Mouse (Mus musculus) limb, embryonic 14.5 days (tissue): ENCODE measurements around the gene Ccl25. TPM values are rescaled to one million over a fixed set of nuclear protein-coding genes. Genes with fewer than 3 reads are reported as not detected.

Experiments used
- ATAC-seq: fragments of 200-750 bp; cut with Nextera tagmentation; 2 replicates; pipeline ENCODE4 v1.8.0; 2017; ENCODE audit warnings: low read depth, moderate number of reproducible peaks, moderate TSS enrichment; ENCODE audit not compliant: low FRiP score
- DNase-seq: peaks from one replicate; pipeline ENCODE4 v3.0.0-alpha.2; 2015; ENCODE audit warnings: low spot score
- H3K27ac ChIP-seq: fragments of 300-500 bp; sonication (generic); replicated peaks from 2 replicates; pipeline ENCODE4 v1.5.1; 2014; ENCODE audit warnings: low read depth, mild to moderate bottlenecking, low read length, moderate library complexity, mixed read lengths
- H3K27me3 ChIP-seq: fragments of 300-500 bp; sonication (generic); 2 replicates; pipeline ENCODE4 v1.6.1; 2014; ENCODE audit warnings: low read length, mixed read lengths; ENCODE audit not compliant: control insufficient read depth, insufficient read depth
- H3K36me3 ChIP-seq: fragments of 300-500 bp; sonication (generic); 2 replicates; pipeline ENCODE4 v1.6.1; 2014; ENCODE audit warnings: mild to moderate bottlenecking, low read length, moderate library complexity, mixed read lengths; ENCODE audit not compliant: control insufficient read depth, insufficient read depth
- H3K4me1 ChIP-seq: fragments of 300-500 bp; sonication (generic); 2 replicates; pipeline ENCODE4 v1.6.1; 2014; ENCODE audit warnings: antibody characterized with exemption, low read length, mixed read lengths; ENCODE audit not compliant: control insufficient read depth, insufficient read depth
- H3K4me2 ChIP-seq: fragments of 300-500 bp; sonication (generic); replicated peaks from 2 replicates; pipeline ENCODE4 v1.6.1; 2014; ENCODE audit warnings: low read depth, mild to moderate bottlenecking, low read length, moderate library complexity; ENCODE audit not compliant: severe bottlenecking
- H3K4me3 ChIP-seq: fragments of 300-500 bp; sonication (generic); replicated peaks from 2 replicates; pipeline ENCODE4 v1.5.1; 2014; ENCODE audit warnings: low read length
- H3K9ac ChIP-seq: fragments of 300-500 bp; sonication (generic); 2 replicates; pipeline ENCODE4 v1.6.1; 2014; ENCODE audit warnings: mild to moderate bottlenecking, low read depth, low read length, moderate library complexity; ENCODE audit not compliant: severe bottlenecking
- H3K9me3 ChIP-seq: fragments of 300-500 bp; sonication (generic); 2 replicates; pipeline ENCODE4 v1.6.1; 2016; ENCODE audit warnings: low read length; ENCODE audit not compliant: control insufficient read depth
- POLR2A ChIP-seq: fragments of 200-500 bp; IDR thresholded peaks from 2 replicates; pipeline ENCODE4 v1.8.0; 2012; ENCODE audit warnings: inconsistent platforms, mild to moderate bottlenecking, moderate library complexity, borderline replicate concordance; ENCODE audit not compliant: insufficient read depth, insufficient read length; ENCODE audit errors: extremely low read depth
- WGBS: fragments of 180-500 bp; shearing (Covaris S2); extraction: QIAGEN DNeasy Blood & Tissue Kit; methylation state at CpG from one replicate; pipeline ENCODE4 v1.1.7; 2014; 5-methylcytosine and 5-hydroxymethylcytosine counted together
- polyA plus RNA-seq, 2 experiments: library from polyadenylated mRNA; depleted of rRNA in 1 of 2; stranded (reverse) in 1 of 2; unstranded in 1 of 2; fragments of >200 nt; fragmentation: Nextera tagmentation in 1 of 2; extraction: Ambion mirVana in 1 of 2; gene quantifications; 2 replicates each; pipeline versions ENCODE4 v1.2.1 to v1.2.3; 2012 to 2014

The Ccl25 gene
- polyA plus RNA-seq, 2 experiments: 11.4 to 14.8 TPM

GRCm38 (mm10) chr8:4304124-4304547 lies 20.9 kb upstream of the Ccl25 start:
- H3K4me1 ChIP-seq: no peaks in the 10 kb centered on the region
- H3K27me3 ChIP-seq: no peaks in the 10 kb centered on the region
- H3K27ac ChIP-seq: no peak overlapping the region
- no peak for TF ChIP-seq POLR2A
- ATAC-seq (no peak), DNase-seq (no peak)
- WGBS: 83% methylated on average over 3 of the region's 3 CpGs
- peaks cover 98% of the 10 kb centered on the region for H3K36me3 ChIP-seq
- H3K9ac ChIP-seq: no peak overlapping the region
- no peak overlapping the region for H3K4me2 ChIP-seq
- no peak overlapping the region for H3K4me3 ChIP-seq
- H3K9me3 ChIP-seq: no peaks in the 10 kb centered on the region

GRCm38 (mm10) chr8:4305838-4306237 lies 19.2 kb upstream of the Ccl25 start:
- H3K36me3 ChIP-seq: peaks cover 97% of the 10 kb centered on the region
- no peak overlapping the region for H3K9ac ChIP-seq
- no peak for ATAC-seq
- no peak overlapping the region for H3K4me3 ChIP-seq
- WGBS: 89% methylated on average over 2 of the region's 2 CpGs
- no peaks in the 10 kb centered on the region for H3K9me3 ChIP-seq
- no peak for DNase-seq
- TF ChIP-seq POLR2A: no peak
- no peak overlapping the region for H3K4me2 ChIP-seq
- no peaks in the 10 kb centered on the region for H3K4me1 ChIP-seq
- H3K27ac ChIP-seq: no peak overlapping the region
- H3K27me3 ChIP-seq: no peaks in the 10 kb centered on the region

- peaks cover 49% of the 10 kb centered on the region for H3K36me3 ChIP-seq
- TF ChIP-seq POLR2A: no peak
These were observed 12.9 kb upstream of the Ccl25 start for GRCm38 (mm10) chr8:4312104-4312503.

GRCm38 (mm10) chr8:4313254-4314124 lies 11.5 kb upstream of the Ccl25 start:
- no peaks in the 10 kb centered on the region for H3K27me3 ChIP-seq
- no peak overlapping the region for H3K27ac ChIP-seq
- H3K4me1 ChIP-seq: no peaks in the 10 kb centered on the region
- no peak overlapping the region for H3K4me2 ChIP-seq
- WGBS: 54% methylated on average over 3 of the region's 3 CpGs
- TF ChIP-seq POLR2A: no peak
- no peak for ATAC-seq
- no peak overlapping the region for H3K4me3 ChIP-seq
- no peak overlapping the region for H3K9ac ChIP-seq
- no peak for DNase-seq
- H3K36me3 ChIP-seq: peaks cover 41% of the 10 kb centered on the region
- H3K9me3 ChIP-seq: no peaks in the 10 kb centered on the region

More at GRCm38 (mm10) chr8:4312104-4312503, 12.9 kb upstream of the Ccl25 start:
- H3K9me3 ChIP-seq: no peaks in the 10 kb centered on the region
- no peak overlapping the region for H3K4me3 ChIP-seq
- H3K4me2 ChIP-seq: no peak overlapping the region
- H3K27me3 ChIP-seq: no peaks in the 10 kb centered on the region
- H3K27ac ChIP-seq: no peak overlapping the region
- ATAC-seq (no peak), DNase-seq (no peak)
- no peaks in the 10 kb centered on the region for H3K4me1 ChIP-seq
- H3K9ac ChIP-seq: no peak overlapping the region

GRCm38 (mm10) chr8:4314852-4315251 lies 10.2 kb upstream of the Ccl25 start:
- H3K27ac ChIP-seq: no peak overlapping the region
- H3K9ac ChIP-seq: no peak overlapping the region
- no peaks in the 10 kb centered on the region for H3K27me3 ChIP-seq
- DNase-seq (no peak), ATAC-seq (no peak)
- TF ChIP-seq POLR2A: no peak
- H3K4me3 ChIP-seq: no peak overlapping the region
- H3K9me3 ChIP-seq: no peaks in the 10 kb centered on the region
- no peaks in the 10 kb centered on the region for H3K4me1 ChIP-seq
- no peak overlapping the region for H3K4me2 ChIP-seq
- H3K36me3 ChIP-seq: peaks cover 35% of the 10 kb centered on the region
- WGBS: 86% methylated on average over 3 of the region's 3 CpGs
